Mouse (Mus musculus) frontal cortex, adult (tissue): ENCODE results near the gene Amotl2.

Experiments
- ATAC-seq: cut with Nextera tagmentation; 2 replicates; pipeline ENCODE4 v1.9.2; 2017; ENCODE audit warnings: mild to moderate bottlenecking, moderate library complexity, mixed read lengths; ENCODE audit not compliant: low TSS enrichment

Amotl2 gene

DNA sequence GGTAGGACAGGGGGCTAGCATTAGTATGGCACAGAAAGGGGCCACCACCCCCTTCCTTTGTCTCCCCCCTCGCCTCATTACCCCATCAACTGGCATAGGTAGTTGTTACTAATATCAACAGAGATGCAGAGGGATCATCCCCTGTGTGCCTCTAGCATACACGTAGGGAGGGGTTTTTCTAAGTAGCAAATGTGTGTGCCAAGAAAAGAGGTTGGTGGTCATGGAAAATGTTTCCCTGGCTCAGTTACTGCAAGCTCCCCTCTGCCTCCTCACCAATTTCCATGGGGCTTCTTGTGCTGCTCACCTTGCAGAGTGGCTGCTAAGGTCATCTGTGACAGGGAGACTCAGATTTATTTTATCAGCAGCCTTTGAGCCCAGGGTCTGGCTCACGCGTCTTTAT is 2.6 kb downstream of the Amotl2 start:
- no peak for ATAC-seq

DNA sequence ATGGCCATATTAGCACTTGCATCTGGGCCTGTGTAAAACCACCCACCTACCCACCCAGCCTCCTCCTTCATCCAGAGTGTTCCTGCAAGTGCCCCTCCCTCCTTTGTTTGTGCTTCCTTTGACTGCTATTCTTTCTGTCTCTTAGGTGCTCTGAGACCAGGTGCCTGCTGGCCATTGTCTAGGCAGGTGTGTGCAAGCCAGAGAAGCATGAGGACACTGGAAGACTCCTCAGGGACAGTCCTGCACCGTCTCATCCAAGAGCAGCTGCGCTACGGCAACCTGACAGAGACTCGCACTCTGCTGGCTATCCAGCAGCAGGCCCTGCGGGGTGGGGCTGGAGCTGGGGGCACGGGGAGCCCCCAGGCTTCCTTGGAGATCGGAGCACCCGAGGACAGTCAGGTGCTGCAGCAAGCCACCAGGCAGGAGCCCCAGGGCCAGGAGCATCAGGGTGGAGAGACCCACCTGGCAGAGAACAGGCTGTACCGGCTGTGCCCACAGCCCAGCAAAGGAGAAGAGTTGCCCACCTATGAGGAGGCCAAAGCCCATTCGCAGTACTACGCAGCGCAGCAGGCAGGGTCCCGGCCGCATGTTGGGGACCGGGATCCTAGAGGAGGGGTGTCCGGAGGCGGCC is 3.6 kb downstream of the Amotl2 start:
- ATAC-seq, result no peak

DNA sequence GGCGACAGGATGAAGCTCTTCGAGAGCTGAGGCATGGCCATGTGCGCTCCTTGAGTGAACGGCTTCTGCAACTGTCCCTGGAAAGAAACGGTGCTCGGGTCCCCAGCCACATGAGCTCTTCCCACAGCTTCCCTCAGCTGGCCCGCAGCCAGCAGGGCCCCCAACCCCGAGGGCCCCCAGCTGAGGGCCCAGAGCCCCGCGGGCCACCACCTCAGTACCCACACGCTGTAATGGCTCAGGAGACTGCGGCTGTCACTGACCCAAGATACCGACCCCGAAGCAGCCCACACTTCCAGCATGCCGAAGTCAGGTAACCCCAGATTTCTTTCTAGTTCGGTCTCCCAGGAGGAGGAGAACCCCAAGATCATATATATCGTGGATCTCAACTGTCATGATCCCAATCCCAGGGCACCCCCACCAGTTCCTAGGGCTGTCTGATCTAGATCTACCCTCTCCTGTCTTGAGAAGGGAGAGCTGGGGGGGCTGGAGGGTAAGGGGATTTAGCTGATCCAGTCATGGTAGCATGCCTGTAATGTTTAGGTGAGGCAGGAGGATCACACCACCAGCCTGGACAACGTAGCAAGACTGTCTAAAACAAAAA is 4.2 kb downstream of the Amotl2 start:
- no peak for ATAC-seq

DNA sequence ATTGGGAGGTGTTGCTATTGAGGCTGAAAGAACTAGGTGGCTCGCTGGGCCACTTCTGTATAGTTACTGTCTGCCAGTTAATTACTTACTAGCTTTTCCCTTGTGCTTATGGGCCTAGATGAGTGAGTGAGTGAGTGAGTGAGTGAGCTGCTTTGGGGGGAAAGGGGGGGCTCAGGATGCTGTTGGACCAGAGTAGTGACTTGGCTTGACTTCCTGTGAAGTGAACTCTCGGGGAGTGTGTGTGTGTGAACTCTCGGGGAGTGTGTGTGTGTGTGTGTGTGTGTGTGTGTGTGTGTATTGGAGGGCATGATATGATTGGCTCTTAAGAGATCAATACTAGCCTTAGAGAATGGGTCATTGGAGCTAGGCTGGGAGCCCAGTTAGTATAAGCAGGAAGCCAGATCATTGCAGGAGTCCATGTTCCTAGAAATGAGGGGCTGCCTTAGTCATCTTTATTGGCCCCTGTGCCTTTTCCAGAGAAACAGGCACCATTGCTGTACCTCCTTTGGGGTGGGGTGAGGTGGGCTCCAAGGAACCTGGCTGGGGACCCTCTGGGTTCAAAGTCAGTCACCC is 5.0 kb downstream of the Amotl2 start:
- no peak for ATAC-seq

DNA sequence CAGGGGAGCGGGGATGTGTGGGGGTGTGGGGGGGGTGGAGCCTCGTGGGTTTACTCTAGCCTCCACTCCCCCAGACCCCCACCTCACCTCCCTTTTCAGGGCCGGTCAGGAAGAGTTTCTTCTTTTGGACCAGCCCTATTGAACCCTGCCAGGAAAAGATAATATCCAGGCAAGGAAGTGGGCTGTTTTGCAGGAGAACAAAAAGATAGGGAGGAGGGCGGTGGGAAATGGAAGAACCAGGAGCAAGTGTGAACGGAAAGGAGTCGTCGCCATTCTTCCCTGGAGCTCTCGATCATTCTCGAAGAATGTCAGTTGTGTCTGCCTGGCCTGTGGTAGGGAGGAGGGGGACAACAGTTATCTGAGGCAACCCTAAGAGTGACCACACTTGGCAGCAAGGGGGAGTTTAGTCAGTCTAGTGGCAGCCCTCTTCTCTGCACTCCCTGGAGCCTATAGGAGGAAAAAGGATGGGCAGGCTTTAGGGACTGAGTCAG is 5.6 kb downstream of the Amotl2 start:
- no peak for ATAC-seq

DNA sequence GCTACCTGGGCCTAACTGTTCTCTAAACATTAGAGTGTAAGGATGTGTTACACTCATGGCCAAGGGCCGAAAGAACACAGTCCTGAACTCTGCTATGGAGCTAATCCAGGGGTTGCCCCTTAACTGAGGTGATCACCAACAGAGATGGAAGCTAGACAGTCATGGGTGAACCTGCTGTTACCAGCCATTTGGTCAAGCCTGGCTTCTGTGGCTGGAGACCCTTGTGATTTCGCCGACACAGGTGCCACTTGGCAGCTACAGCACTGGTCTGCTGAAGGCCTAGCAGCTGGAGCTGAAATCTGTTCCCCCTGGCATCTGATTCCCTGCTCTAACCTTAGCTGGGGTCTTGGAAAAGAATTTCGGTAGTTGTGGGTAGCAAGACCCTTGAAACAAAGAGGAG is 6.3 kb downstream of the Amotl2 start:
- ATAC-seq, result no peak

DNA sequence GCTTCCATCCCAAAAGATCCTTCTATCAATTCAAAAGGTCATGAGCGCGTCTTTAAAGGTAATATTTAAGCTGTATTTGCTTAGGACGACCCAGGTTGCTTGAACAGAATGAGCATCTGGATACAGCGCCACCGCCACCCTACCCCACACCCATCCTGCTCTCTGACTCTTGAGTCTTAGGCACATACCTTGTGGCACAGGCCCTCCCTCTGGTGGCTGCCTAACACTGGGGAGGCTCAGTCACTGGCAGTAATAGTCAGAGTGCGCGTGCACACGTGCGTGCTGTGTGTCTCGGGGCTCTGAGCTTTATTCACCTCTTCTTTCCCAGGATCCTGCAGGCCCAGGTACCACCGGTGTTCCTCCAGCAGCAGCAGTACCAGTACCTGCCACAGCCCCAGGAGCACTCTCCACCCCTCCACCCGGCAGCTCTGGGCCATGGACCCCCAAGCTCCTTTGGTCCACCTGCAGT is 6.8 kb downstream of the Amotl2 start:
- ATAC-seq, result no peak

DNA sequence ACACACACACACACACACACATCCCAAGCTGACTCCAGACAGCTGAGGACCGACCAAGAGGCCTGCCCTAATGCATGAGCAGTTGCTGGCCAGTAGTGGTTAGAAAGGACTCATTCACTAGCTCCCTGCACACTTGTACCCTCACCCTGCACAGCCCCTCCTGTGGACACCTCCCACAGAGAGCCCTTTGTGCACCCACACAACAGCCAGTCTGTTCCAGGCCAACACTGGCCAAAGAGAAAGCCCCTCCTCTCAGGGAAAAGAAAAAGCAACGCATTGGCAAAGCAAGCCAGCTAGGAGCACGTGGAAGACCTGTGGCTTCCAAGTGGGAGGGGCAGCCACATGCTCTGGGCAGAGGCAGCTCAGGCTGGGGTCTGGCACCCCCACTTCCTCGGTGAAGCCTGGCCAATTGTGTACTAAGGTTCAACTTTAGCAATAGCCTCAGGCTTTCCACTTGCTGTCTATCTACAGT is 7.6 kb downstream of the Amotl2 start:
- peak; percentile 81 for ATAC-seq

DNA sequence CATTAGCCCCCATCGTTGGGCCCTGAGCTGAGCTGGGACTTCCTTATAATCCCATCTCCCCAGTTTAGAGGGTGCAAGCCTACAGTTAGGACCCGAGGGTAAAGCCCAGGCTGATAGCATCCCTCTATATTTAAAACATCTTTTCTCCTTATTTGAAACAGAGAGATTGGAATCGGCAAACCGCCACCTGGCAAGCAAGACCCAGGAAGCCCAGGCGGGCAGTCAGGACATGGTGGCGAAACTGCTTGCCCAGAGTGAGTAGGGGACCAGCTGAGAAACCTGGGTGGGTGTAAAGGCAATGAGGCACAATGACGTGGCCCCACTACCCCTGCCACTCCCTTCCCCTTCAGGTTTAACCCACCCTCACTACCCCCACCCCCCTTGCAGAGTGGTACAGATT is 8.5 kb downstream of the Amotl2 start:
- no peak for ATAC-seq

DNA sequence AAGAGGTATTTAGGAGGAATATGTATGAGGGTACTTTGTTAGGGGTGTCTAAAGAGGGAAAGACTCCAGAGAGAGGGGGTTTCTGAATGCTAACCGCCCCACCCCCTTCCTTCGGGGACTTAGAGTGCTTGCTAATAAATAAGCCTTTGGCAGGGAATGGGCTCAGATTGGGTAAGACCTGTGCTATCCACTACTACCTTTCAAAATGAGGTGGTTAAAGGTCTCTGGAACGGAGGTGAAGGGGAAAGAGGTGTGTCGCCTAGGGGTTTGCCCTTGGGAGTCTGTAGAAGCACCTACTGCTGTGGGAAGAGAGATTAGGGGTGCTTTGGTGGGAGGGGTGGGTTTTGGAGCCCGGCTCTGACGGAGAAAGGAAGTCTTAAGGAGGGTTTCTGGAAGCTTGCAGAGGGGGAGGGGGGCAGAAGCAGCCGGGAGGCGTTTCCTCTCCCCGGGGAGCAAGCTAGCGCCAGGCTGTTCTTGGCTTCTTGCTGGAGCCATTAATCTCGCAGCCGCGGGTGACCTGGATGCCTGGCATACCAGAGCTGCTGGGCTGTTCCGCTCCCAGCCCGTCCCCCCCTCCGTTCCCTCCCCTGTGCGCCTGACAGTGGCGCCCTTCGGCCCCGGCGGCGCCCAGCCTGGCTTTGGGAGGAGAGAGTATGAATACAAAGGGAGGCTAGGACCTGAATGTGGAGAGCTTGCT is 9.6 kb downstream of the Amotl2 start:
- ATAC-seq, result peak; percentile 58

DNA sequence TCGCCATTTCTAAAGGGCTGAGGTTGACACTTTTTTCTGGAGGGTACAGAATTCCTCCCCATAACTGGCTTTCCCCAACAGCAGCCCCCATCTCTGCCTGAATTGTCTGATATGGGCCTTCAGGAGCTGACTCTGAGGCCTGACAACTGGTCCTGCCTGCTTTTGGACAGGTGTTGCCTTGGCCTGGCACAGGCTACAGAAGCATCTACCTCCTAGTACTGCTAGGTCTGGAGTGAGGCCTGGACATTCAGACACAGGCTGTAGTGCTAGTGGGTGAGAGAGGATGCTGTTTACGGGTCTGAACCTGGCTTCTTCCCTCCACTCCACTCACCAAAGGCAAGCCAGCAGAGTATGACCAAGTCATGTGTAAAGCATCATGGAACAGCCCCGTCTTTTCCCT is 10.3 kb downstream of the Amotl2 start:
- no peak for ATAC-seq

DNA sequence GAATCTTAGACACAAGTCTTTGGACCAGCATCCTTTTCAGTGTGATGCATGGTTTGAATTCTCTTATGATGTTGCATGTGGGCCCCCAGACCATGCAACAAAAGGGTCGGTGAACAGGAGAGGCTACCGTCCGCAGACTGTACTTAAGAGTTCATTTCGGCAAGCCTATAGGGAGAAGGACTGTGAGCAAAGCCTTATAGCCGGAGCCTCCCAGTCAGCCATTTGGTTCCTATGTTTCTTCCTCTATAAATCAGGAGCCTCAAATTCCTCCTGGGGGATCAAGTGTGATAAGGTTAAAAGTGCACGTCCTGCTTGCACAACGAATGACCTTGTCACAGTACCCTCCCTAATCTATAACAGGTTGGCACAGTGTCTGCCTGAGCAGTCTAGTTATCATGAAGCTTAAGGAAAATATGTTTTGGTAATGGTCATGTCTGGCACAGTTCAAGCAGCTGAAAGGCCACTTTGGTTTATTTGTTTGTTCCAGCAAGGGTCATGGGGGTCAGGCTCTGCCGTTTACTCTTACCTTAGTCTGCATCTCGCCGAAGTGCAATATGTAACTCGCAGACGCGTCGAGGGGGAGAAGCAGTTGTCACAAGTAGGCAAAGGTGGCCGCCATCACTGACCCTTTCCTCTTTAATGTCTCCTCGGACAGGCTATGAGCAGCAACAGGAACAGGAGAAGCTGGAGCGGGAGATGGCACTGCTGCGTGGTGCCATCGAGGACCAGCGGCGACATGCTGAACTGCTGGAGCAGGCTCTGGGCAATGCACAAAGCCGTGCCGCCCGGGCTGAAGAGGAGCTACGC is 11.4 kb downstream of the Amotl2 start:
- no peak for ATAC-seq

DNA sequence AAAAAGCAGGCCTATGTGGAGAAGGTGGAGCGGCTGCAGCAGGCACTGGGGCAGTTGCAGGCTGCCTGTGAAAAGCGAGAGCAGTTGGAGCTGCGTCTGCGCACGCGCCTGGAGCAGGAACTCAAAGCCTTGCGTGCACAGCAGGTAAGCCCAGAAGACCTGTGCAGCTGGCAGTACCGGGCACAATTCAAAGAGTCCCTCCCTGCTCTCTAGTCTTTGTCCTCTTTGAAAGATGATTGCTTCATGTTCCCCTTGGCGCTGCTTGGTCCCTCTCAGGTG is 11.9 kb downstream of the Amotl2 start:
- no peak for ATAC-seq

DNA sequence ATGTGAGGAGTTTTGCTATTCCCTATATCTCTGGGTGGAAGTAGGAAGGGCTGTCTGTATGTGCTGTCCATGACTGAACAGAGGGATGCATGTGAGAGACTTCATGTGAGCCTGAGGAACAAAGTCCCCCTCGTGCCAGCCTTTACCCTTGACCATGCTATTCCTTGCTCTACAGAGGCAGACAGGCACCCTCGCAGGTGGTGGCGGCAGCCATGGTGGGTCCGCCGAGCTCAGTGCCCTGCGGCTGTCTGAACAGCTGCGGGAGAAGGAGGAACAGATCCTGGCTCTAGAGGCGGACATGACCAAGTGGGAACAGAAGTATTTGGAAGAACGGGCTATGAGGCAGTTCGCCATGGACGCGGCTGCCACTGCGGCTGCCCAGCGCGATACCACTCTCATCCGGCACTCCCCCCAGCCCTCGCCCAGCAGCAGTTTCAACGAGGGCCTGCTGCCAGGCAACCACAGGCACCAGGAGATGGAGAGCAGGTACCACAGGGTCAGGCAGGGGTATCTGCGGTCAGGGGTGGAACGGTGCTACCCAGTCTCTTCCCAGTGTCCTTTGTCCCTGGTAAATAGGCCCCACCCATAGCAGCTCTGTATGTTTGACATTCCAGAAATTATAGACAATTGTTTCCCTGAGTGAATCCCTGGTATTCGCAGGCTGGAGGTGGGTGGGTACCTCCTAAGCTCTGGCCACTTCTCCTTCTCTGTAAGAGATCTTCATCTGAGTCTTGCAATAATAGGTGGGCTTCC is 12.8 kb downstream of the Amotl2 start:
- ATAC-seq, result no peak

DNA sequence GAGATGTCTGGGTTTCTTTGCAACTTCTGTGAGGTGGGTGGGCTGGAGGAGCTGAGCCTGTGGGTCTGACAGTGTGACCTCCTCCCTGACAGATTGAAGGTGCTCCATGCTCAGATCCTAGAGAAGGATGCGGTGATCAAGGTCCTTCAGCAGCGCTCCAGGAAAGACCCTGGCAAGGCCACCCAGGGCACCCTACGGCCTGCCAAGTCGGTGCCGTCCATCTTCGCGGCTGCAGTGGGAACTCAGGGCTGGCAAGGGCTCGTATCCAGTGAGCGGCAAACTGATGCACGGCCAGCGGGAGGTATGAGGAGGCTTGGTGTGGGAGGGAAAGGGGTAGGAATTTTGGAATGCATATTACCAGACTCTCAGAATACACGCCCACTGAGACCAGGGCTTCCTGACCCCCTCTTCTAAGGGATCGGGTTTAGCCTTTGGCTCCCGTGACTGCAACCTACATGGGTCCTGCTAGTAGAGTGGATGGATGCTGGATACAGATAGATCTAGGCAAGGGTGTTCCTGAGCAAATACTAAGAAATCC is 13.5 kb downstream of the Amotl2 start:
- ATAC-seq, result no peak

DNA sequence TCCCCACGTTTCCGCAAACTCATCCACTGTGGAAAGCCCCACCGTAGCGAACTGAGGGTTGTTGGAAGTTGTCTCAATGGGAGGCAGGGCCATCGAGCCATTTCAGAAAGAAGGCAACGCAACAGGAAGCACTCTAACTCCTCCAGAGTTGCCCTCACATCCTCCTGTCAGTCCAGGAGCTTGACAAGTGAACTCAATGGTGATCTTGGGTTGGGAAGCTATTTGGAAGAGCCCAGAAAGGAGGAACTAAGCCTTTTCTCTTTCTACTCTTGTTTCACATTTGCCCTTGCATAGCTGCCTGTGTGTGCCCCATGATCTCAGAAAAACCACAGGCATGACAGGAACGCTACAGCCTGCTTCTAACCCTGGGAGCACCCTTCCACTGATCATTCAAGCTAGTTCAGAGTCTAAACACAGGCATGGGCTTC is 14.6 kb downstream of the Amotl2 start:
- ATAC-seq, result no peak

DNA sequence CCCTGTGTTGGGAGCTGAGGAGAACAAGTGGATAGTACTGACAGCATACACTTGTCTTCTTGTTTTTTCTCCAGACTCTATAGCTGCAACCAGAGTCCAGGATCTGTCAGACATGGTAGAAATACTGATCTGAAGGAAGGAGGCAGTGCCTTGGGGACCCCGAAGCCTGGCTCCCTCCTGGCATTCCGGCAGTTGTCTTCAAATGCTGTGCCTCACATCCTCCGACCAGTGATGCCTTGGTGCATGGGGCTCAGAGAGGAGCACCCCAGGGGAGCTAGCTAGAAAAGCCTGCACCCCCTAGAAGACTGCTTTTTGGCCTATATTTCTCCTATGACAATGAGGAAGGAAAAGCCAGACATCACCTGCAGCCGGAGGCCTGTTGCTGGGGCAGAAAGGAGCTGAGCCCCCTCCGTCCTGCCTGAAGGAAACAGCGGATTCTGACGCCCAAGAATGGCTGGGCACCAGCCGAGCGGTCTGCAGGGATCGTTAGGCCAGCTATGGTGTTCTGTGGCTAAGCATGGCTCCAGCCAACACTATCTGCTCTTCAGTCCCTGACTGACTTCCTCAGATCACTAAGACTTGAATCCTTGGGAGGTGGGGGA is 15.2 kb downstream of the Amotl2 start:
- ATAC-seq, result no peak

DNA sequence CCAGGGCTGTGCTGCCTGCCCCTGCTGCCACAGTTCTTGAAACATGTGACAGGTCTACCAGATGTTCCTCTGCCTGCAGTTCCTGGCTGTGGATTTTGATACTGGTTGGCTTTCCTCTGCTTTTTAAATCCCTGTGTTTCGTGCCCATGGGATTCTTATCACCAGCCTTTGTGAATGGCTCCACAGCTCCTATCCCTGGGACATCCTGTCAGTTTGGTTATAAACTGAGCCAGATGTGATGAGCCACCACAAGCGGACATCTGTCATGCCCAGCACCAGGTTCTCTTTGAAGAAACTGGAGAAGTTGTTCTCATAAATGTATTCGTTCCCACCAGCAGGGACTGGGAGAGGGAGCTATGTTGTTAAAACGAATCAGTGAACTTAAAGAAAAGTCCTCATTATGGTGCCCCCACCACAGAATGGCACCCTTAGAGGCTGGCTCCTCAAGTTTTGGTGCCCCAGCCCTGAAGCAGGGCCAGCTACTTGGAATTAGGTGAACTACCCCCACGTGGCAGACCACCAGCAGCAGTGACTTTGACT is 15.9 kb downstream of the Amotl2 start:
- no peak for ATAC-seq

DNA sequence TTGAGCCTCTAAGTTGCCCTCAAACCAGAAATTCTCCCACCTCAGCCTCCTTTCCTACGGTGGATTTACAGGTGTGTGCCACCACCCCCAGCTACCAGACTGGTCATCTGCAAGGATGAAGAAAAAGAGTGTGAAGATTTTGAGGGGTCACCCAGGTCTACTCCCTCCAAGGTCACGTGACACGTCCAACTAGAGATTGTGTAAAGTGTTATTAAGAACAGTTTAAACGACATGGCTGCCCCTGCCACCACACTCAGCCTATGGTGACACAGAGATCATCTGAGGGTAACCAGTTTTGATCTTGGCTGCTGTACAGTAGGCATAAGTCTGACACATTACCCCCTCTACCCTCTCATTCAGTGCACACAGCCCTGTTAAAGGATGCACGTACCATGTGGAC is 17.0 kb downstream of the Amotl2 start:
- ATAC-seq, result no peak

DNA sequence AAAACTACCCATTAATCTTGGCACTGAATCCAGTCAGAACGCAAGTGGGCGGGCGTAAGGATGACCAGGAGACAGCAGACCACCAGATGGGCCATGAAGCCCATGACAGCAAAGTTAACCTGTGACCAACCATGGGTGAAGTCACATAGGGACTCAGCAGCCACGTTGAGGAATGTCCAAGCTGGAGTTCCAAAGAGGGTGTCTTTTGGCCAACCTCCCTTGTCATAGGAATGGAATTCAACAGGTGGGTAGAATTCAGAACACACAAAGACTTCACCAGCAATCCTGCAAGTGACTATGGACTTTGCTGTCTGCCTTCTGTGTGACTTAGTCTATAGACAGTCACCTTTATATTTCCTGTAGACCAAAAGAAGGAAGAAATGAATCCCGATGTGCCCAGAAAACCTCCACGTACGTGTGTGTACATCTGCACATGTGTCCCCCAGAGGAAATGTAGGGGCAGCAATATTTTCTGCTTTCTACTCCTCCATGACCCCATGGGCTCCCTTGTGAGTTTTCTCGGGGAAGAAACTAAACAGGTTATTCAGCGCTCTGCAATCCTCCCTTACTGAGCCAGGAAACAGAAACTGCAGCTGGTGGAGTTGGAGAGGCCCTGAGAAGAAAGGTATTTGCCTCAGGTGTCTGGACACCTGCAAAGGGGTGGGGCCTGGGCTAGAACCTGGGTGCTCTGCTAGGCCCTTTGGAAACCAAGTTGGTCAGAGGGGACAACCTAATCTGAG is 17.7 kb downstream of the Amotl2 start:
- ATAC-seq, result no peak
